Mouse (Mus musculus) hindlimb bud, embryonic 11.5 days (tissue): ENCODE results near the gene Rnf144a.
"Not testable (repeated sequence)": the region's sequence is repeated elsewhere in the genome, so short reads cannot be mapped to it uniquely, and the experiment has no call there.

Experiments
- DNase-seq: peaks from one replicate; pipeline ENCODE4 v3.0.0-alpha.2; 2012; ENCODE audit warnings: low read depth, low spot score; ENCODE audit errors: extremely low spot score

The Rnf144a gene

DNA sequence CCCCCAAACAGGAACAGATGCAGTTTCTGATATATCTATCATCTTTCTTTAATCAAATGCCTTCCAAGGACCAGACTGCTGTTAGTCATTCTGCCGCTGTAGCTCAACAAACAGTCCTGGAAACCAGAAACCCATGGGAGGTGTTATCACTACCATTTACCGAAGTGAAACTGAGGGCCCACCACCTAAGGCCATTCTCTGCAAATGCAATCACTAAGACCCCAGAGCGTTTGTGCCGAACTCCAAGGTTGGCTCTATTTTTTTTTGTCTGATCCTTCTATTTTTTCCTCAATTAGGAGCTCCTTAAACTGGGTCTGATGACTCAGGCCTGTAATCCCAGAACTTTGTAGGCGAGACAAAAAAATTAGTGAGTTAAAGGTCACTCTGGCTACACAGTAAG lies 85.3 kb downstream of the Rnf144a start:
- no peak for DNase-seq

DNA sequence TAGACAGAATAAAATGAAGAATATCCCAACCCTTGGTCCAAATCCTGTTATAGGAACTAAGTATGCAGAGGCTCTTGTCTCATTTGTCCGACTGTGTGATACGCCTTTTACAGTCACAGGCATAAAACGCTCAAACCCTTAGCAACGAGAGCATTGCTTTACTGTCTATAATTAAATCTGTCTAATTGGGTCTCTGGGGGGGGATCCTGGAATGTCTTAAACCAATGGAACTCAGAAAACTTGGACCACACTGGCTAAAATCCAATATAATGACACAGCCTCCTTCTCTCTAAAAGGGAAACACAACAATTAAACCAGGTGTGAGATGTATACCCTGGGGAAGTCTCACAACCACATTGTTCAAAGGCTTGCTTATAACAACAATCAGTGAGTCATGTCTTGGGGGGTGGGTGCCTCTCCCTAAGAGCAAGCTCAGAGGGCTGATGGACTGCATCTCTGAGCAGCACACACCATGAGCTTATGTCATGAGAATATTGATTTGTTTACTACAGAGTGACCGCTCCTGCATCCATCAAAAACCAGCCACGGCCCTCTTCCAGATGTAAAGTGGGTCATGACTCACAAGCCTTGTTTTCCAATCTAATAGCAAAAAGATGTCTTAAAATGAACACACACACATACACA lies 85.9 kb downstream of the Rnf144a start:
- no peak for DNase-seq

- no peak for DNase-seq
Observed at GRCm38 (mm10) chr12:26323783-26324364, 91.2 kb downstream of the Rnf144a start.

- no peak for DNase-seq
Observed at GRCm38 (mm10) chr12:26316261-26316660, 98.8 kb downstream of the Rnf144a start.

DNA sequence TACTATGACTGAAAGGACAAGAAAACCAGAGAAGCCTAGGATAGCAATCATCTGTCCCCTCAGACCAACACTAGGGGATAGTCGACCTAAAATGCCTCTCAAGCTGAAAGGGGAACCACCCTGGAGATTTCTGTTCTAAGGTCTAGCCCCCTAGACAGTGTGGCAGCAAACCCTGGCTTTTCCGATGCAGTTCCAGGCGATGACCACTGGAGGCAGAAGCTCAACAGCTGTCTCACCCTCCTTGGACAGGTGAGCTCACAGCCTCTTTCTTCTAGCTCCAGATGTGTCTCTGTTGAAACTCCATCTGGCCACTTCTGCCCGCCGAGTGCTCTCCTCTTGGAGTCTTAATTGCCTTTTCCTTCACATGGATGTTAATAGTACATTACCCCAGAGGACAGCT lies 100.1 kb downstream of the Rnf144a start:
- no peak for DNase-seq

- DNase-seq: peak; percentile 42
Observed at GRCm38 (mm10) chr12:26311548-26311947, 103.5 kb downstream of the Rnf144a start.

- no peak for DNase-seq
Observed at GRCm38 (mm10) chr12:26310247-26310646, 104.8 kb downstream of the Rnf144a start.

DNA sequence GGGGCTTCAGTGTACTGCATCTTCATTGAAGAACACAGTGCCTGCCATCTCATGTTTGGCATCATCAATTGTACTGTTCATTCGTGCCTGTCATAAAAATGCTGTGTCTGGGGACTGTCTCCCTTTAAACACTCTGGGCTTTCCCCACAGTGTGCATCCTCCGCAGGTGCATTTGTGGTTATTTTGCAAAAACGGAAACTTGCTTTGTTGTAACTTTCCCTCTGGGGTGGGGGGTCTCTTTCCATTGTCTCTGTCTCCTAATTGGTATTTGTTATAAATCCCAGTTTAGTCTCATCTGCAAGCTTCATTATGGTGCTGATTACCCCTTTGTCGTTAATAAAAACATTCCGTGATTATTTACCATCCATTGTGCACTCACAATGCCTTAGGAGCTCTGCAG lies 112.2 kb downstream of the Rnf144a start:
- no peak for DNase-seq

GRCm38 (mm10) chr12:26299515-26300090 lies 115.5 kb downstream of the Rnf144a start:
- no peak for DNase-seq

DNA sequence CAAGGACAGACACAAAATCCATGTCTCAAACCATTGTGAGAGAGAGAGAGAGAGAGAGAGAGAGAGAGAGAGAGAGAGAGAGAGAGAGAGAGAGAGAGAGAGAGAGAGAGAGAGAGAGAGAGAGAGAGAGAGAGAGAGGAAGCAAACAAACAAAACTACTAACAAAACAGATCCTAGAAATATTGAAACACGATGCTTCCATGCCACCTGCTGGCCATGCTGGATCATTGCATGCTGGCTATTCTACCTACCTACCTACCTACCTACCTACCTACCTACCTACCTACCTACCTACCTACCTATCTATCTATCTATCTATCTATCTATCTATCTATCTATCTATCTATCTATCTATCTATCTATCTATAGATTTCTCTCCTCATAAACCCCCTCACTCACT lies 119.1 kb downstream of the Rnf144a start:
- DNase-seq: not testable (repeated sequence)

- DNase-seq: no peak
Observed at GRCm38 (mm10) chr12:26289200-26289599, 125.9 kb downstream of the Rnf144a start.

DNA sequence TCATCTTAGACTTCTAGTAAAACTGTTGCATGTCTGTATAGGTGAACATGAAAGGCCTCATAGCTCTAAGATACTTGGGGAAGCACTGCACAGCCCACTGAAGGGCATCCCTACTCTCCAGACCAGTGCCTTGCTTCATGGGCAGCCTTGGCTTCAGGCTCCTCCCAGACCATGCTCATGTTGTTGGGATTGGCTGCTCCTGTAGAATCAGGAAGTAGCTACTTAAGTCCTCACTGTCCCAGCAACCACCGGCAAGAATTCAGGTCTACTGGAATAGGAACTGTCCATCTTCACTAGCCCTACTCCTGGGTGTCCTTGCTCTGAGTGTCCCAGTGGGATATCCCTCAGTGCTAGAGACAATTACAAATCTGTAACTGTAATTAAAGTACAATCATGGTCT lies 126.7 kb downstream of the Rnf144a start:
- DNase-seq: no peak

DNA sequence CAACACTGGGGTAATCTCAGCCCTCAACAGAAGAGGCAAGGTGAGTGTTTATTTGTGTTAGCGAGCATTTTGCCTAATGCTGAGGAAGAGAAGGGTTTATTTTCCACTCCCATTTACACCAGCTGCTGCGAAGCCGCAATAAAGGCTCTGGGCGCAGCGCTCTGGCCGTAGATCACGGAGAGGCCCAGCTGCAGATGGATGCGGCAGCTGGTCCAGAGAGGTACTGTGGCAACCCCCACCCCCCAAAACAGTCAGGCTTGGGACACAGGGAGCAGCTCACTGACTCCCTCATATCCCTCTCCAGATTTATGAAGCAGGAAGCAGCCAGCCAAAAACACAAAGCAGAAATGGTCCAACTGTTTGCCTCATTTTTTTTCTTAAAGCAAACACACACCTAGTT lies 129.1 kb downstream of the Rnf144a start:
- DNase-seq: no peak

- no peak for DNase-seq
Observed at GRCm38 (mm10) chr12:26285460-26285859, 129.6 kb downstream of the Rnf144a start.

DNA sequence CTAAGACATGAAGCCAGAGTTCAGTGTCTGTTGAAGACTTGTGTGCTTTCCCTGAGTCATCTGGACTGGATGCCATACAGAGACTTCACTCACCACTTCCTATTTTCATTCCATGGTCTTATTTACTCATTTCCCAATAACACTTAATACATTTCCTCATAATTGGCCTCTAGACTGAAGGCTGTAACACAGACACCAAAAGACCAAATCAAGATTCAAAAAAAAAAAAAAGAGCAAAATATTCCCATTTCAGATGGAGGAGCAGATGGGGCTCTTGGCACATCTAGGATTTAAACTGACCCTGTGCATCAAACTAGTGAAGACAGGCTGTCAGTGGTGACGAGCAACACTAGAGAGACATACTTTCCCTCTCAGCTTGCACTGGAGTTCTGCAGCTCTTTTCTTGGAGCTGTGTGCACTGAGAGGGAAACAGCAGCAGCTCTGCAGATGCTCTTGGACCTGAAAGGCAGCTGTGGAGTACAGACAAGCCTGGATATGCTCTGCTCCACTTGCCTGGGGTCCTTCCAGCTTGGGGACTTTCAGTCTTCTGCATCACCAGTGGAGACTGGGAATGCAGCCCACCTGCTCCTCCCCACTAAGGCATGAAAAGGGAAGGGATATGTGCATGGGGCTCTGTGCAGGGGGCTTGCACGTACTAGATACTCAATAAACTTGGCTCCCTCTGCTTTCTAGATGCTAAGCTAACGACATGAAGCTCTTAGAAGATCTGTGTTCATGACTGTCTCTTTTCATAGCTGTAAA lies 134.2 kb downstream of the Rnf144a start:
- no peak for DNase-seq

GRCm38 (mm10) chr12:26277002-26277669 lies 137.9 kb downstream of the Rnf144a start:
- DNase-seq: no peak

DNA sequence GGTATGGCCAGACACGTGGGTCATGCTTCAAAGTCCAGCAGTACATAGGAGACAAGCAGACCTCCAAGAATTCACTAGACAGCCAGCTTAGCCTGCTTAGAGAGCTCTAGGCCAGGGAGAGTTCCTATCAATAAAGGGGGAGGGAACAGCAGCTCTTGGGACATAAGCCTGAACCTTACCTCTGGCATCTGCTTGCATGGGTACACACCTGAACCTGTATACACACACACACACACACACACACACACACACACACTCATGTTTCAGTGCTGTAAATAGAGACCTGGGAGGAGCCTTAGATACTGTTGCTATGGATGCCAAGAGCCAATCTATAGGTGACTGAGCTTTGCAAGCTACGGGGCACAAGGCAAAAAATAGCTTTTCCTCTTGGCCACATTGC lies 138.5 kb downstream of the Rnf144a start:
- no peak for DNase-seq
